Mouse (Mus musculus): ENCODE measurements at regions not wholly inside any gene's neighbourhood (a gene's known extent, or its start where the extent isn't known, plus 50 kb on each side); places are given as distances from the start of the nearest gene placed in this dataset.

DNA sequence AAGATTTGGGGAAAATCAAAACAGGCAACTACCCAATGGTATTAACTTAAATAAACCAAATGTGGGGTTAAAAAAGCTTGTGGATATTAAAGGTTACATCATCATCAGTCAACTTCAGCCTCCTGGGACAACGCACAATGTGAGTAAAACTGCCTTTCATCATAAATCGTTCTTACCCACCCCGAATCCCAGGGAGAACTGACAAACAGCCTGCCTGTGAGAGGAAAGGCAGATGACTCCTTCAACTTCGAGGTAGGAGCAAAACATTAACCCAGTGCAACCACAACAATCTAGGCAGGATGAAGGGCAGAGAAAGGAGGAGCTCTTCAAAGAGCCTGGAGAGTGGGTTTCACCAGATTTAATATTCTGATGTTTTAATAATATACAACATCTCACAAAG is 135.3 kb upstream of the Gm37988 start:
- DNase-seq (ENCODE audit: low spot score in 2 of 2): no peak

DNA sequence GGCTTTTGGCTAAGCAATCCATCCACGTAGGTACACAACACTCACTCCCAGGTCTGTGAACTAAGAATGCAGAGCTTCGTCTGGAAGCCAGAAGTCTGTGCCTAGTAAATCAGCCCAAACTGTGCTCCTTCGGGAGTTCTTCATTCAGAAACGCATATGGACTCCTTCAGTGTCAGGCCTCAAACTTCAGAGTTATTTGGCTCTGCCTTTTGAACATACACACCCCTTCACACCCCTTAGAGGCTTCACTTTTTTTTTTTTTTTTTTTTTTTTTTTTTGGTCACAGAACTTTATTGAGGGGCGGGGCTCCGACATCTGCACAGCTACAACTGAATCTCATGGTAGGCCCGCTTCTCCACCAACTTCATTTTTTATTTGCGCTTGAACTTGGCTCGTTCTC is 120.1 kb upstream of the Gm37988 start:
- DNase-seq (ENCODE audit: low spot score in 2 of 2): no peak

DNA sequence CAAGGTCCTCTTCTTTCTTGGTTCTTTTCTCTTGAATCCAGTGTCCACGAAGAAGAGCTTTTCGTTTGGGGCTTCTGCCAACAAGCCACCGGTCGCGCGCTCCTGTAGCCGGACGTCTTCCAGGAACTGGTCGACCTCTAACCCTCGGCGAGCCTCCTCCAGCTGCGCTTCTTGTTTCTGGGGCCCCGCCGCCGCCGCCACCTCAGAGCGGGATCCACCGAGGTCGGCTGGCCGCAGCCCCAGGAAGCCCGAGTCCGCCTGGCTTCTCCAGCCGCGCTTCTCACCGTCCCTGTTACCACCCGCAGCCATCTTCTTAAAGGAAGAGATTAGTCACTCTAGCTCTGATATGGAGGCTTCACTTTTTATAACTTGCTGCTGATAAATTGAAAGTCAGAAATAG is 118.6 kb upstream of the Gm37988 start:
- DNase-seq (ENCODE audit: low spot score in 2 of 2): no peak

DNA sequence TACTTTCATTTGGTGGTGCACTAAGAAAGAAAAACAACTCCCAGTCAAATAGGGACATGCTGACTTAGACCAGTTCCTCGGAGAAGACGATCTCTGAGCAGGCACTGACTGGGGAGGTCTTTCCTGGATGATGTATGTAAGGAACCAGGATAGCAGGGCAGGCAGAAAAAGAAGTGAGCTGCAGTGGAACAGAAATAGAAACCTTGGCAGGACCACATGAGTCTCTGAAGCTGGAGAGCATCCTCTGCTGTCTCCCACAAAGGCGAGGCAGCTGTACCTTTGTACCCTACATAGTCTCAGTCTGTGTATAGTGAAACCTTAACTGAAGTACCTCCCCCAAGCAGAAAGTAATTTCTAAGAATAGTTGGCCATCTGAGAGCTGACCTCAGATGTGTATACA is 104.4 kb upstream of the Gm37988 start:
- DNase-seq (ENCODE audit: low spot score in 2 of 2): no peak

DNA sequence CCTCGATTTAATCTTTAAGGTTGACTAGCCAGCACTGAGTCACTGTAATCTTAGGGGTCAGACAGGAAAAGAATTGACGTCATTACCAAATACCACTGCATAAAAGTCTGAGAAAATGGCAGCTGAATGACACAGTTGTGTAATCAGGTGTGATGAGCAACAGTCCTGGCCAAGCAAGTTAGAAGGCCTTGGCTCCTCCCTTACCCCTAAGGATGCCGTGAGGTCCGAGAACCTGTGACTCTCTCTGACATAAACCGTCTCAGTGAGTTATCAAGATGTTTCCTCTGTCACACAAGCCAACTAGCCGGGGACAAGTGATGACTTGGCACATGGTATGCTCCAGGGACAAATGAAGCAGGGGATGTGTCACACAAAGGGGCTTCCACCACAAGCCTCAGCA is 101.5 kb upstream of the Gm37988 start:
- no peak for DNase-seq (ENCODE audit: low spot score in 2 of 2)

DNA sequence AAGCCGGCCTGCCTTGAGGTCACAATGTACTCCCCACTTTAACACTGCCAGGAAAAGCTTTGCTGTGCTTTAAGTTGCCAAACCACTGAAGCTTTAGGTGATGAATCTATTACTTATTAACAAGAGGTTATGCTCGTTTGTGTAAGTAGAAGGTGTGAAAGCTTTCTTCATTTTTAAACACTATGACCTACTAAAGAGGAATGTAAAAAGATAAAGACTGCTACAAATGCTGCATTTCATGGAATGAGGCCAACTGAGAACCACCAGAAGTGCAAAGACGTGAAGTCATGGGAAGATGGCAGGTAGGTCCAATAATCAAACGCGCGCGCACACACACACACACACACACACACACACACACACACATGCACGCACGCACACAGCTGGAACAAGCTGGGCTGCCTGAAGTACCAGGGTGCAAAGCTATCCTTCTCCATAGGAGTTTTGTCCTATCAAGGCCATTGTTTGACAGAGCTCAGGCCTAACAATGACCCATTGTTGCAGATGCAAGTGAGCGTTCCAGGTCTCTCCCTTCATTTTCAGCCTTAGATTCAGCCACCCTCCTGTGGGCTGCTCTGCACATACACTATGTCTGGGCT is 85.3 kb upstream of the Gm37988 start:
- DNase-seq (ENCODE audit: low spot score in 2 of 2): no peak
